Mouse (Mus musculus) myocyte (in vitro differentiated cells): ENCODE results near the gene Plagl2. TPM values are rescaled to one million over a fixed set of nuclear protein-coding genes. Genes with fewer than 3 reads are reported as not detected.

ENCODE experiments used
- H3K27me3 ChIP-seq: one replicate; pipeline ENCODE4 v1.6.1; 2011; ENCODE audit not compliant: control insufficient read depth, insufficient read depth, insufficient read length
- H3K36me3 ChIP-seq: one replicate; pipeline ENCODE4 v1.6.1; 2011; ENCODE audit not compliant: control insufficient read depth, insufficient read depth
- H3K4me2 ChIP-seq: one replicate; pipeline ENCODE4 v1.6.1; 2011; ENCODE audit warnings: low read depth, control low read depth
- H3K4me3 ChIP-seq: one replicate; pipeline ENCODE4 v1.5.1; 2011; ENCODE audit warnings: mild to moderate bottlenecking, control low read depth, moderate library complexity
- H3K79me2 ChIP-seq: one replicate; pipeline ENCODE4 v1.6.1; 2011; ENCODE audit not compliant: control insufficient read depth, insufficient read depth
- H3ac ChIP-seq: one replicate; pipeline ENCODE4 v1.6.1; 2011; ENCODE audit not compliant: control insufficient read depth, insufficient read length
- CEBPB ChIP-seq: IDR thresholded peaks from 2 replicates; pipeline ENCODE4 v1.6.1; 2011; ENCODE audit warnings: mild to moderate bottlenecking, moderate library complexity; ENCODE audit not compliant: poor library complexity, insufficient read depth, severe bottlenecking
- E2F4 ChIP-seq: IDR thresholded peaks from one replicate; pipeline ENCODE4 v1.6.1; 2011; ENCODE audit warnings: mild to moderate bottlenecking, control low read depth, moderate library complexity; ENCODE audit not compliant: insufficient read depth
- MAX ChIP-seq: IDR thresholded peaks from one replicate; pipeline ENCODE4 v1.6.1; 2011; ENCODE audit warnings: low read depth, mild to moderate bottlenecking, control low read depth
- MYOD1 ChIP-seq, 3 experiments: IDR thresholded peaks; one replicate each; pipeline ENCODE4 v1.6.1; 2011; ENCODE audit warnings: control low read depth in 2 of 3, low read depth in 2 of 3, mild to moderate bottlenecking in 2 of 3, moderate library complexity in 1 of 3; ENCODE audit not compliant: insufficient read length in 2 of 3, control insufficient read depth in 1 of 3
- MYOG ChIP-seq, 3 experiments: IDR thresholded peaks; one replicate each; pipeline ENCODE4 v1.6.1; 2011; ENCODE audit warnings: control low read depth in 2 of 3, low read depth in 2 of 3, mild to moderate bottlenecking in 2 of 3; ENCODE audit not compliant: insufficient read length in 2 of 3, control insufficient read depth in 1 of 3, insufficient read depth in 1 of 3
- POLR2A ChIP-seq: IDR thresholded peaks from one replicate; pipeline ENCODE4 v1.6.1; 2011; ENCODE audit warnings: low read depth, mild to moderate bottlenecking, control low read depth, moderate library complexity; ENCODE audit not compliant: insufficient read length
- POLR2AphosphoS2 ChIP-seq: IDR thresholded peaks from one replicate; pipeline ENCODE4 v1.6.1; 2011; ENCODE audit warnings: low read depth, control low read depth; ENCODE audit not compliant: insufficient read length
- REST ChIP-seq: IDR thresholded peaks from one replicate; pipeline ENCODE4 v1.6.1; 2011; ENCODE audit warnings: mild to moderate bottlenecking, control low read depth, moderate library complexity; ENCODE audit not compliant: insufficient read depth, insufficient read length
- SRF ChIP-seq: IDR thresholded peaks from one replicate; pipeline ENCODE4 v1.6.1; 2011; ENCODE audit warnings: low read depth; ENCODE audit not compliant: control insufficient read depth, insufficient read length
- TCF12 ChIP-seq: IDR thresholded peaks from one replicate; pipeline ENCODE4 v1.6.1; 2011; ENCODE audit warnings: mild to moderate bottlenecking, control low read depth; ENCODE audit not compliant: poor library complexity, insufficient read depth, severe bottlenecking
- TCF3 ChIP-seq: IDR thresholded peaks from one replicate; pipeline ENCODE4 v1.6.1; 2011; ENCODE audit warnings: low read depth, control low read depth; ENCODE audit not compliant: insufficient read length
- USF1 ChIP-seq: IDR thresholded peaks from one replicate; pipeline ENCODE4 v1.6.1; 2011; ENCODE audit warnings: low read depth, mild to moderate bottlenecking, control low read depth, moderate library complexity
- polyA plus RNA-seq: library from polyadenylated mRNA; unstranded; fragments of >200 nt; fragmentation: generic; extraction: Trizol; gene quantifications from one replicate; pipeline ENCODE4 v1.2.1, GENCODE M21; 2012; ENCODE audit warnings: missing spikeins

The Plagl2 gene
- polyA plus RNA-seq, 1 experiment, result 4.2 TPM

GRCm38 (mm10) chr2:153224946-153225594, 16.2 kb downstream of the Plagl2 start, which contains the start of gene Tspyl3:
Tspyl3 (minus strand) TSS chr2:153225441.
- Histone ChIP-seq H3K4me3 (no peak within 1 kb of the TSS), H3K4me2 (no peak within 1 kb of the TSS), H3ac (no peak within 1 kb of the TSS), H3K27me3 (no peaks in the 10 kb centered on the region), H3K79me2 (no peaks in the 10 kb centered on the region), H3K36me3 (peaks cover 12% of the 10 kb centered on the region)
- TF ChIP-seq POLR2AphosphoS2 (peak; percentile 31), MYOG (IDR thresholded peaks at IDR 0.05; ENCODE audit: control insufficient read depth in 1 of 3, insufficient read depth in 1 of 3, insufficient read length in 2 of 3, low read depth in 2 of 3) (no peak), E2F4 (no peak), USF1 (no peak)

DNA sequence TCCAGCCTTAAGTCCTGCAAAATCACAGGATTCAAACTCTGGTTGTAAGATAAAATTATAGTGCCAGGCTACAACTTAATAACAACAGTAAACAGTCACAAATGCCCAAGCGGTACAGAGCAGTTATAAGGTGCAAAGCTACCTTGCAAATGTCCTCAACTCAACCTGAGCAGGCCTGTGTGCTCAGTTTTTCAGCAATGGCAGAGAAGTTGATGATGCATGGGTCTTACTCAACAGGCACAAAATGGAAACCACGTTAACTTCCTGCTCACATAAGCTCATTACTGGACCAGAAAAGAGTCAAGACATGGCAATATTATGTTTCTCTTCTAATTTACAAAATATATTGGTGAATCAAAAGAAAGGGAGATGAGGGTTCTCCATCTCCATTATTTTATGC, 18.7 kb downstream of the Plagl2 start:
- no peaks in the 10 kb centered on the region for H3K79me2 ChIP-seq
- H3ac ChIP-seq, result no peak overlapping the region
- H3K4me2 ChIP-seq, result no peak overlapping the region
- TF ChIP-seq POLR2AphosphoS2 (no peak), E2F4 (no peak), MYOG (IDR thresholded peaks at IDR 0.05; ENCODE audit: control insufficient read depth in 1 of 3, insufficient read depth in 1 of 3, insufficient read length in 2 of 3, low read depth in 2 of 3) (no peak), USF1 (no peak), REST (no peak), MYOD1 (IDR thresholded peaks at IDR 0.05; ENCODE audit: control insufficient read depth in 1 of 3, insufficient read length in 2 of 3, low read depth in 2 of 3) (no peak), SRF (no peak), CEBPB (no peak), TCF12 (no peak), MAX (no peak), TCF3 (no peak), POLR2A (no peak)
- H3K27me3 ChIP-seq, result no peaks in the 10 kb centered on the region
- no peaks in the 10 kb centered on the region for H3K36me3 ChIP-seq
- no peak overlapping the region for H3K4me3 ChIP-seq

DNA sequence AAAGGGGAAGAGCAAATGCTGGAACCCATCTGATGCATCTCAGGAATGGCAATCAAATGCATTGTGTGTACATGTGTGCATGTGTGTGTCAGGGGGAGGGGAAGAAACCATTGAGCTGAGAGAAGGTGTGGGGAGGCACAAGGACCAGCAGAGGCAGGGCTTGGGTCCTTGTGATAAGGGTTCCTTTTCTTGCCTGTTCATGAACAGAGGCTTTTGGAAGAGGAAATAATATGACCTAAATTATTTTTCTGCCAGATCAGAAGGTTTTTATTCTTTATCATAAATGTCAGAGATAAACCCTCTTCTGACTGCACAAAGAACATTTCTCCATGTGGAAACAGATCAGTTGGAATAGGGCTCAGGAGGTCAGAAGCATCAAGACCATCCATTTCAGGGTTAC, 19.1 kb downstream of the Plagl2 start:
- Histone ChIP-seq H3K36me3 (no peaks in the 10 kb centered on the region), H3ac (no peak overlapping the region), H3K27me3 (no peaks in the 10 kb centered on the region), H3K4me3 (no peak overlapping the region), H3K79me2 (no peaks in the 10 kb centered on the region), H3K4me2 (no peak overlapping the region)
- no peak for TF ChIP-seq CEBPB

- Histone ChIP-seq H3K4me3 (no peak overlapping the region), H3K36me3 (no peaks in the 10 kb centered on the region), H3K4me2 (no peak overlapping the region), H3K79me2 (no peaks in the 10 kb centered on the region), H3K27me3 (no peaks in the 10 kb centered on the region), H3ac (no peak overlapping the region)
- TF ChIP-seq TCF12 (no peak), POLR2AphosphoS2 (peak; percentile 16)
Observed at GRCm38 (mm10) chr2:153221620-153222019, 19.6 kb downstream of the Plagl2 start.

- TF ChIP-seq MYOD1 (IDR thresholded peaks at IDR 0.05; ENCODE audit: control insufficient read depth in 1 of 3, insufficient read length in 2 of 3, low read depth in 2 of 3) (no peak), SRF (no peak), MYOG (IDR thresholded peaks at IDR 0.05; ENCODE audit: control insufficient read depth in 1 of 3, insufficient read depth in 1 of 3, insufficient read length in 2 of 3, low read depth in 2 of 3) (no peak), MAX (no peak), TCF12 (no peak), E2F4 (no peak), TCF3 (no peak), CEBPB (no peak), USF1 (no peak), REST (no peak), POLR2AphosphoS2 (no peak), POLR2A (no peak)
- Histone ChIP-seq H3ac (no peak overlapping the region), H3K4me2 (no peak overlapping the region), H3K27me3 (no peaks in the 10 kb centered on the region), H3K4me3 (no peak overlapping the region), H3K36me3 (no peaks in the 10 kb centered on the region), H3K79me2 (no peaks in the 10 kb centered on the region)
Observed at GRCm38 (mm10) chr2:153218516-153218915, 22.7 kb downstream of the Plagl2 start.
